In genomic region chr5:36711863-36712262, GRCm38 (mm10) we compare ENCODE assay signal across 1 mouse cellular context.
TF ChIP-seq lines count a peak whose summit lies in the region.

No protein-coding gene starts in this region.

TF ChIP-seq in MEL, 35 proteins besides CTCF, POLR2A, EP300 and RAD21 (continued from another document):
- TF ChIP-seq E2F4 (IDR thresholded peaks at IDR 0.05; ENCODE audit: borderline replicate concordance, low read depth, low read length) (no peak), RCOR1 (IDR thresholded peaks at IDR 0.05; ENCODE audit: low read depth, low read length) (peak; percentile 81; the same call in 1 of the 2 replicates), ZKSCAN1 (IDR thresholded peaks at IDR 0.05; ENCODE audit: low read depth, low read length) (no peak), HCFC1 (IDR thresholded peaks at IDR 0.05; ENCODE audit: low read depth, low read length) (peak; percentile 54), TAL1 (IDR thresholded peaks at IDR 0.05; ENCODE audit: low read length) (peak; percentile 53), MAX (IDR thresholded peaks at IDR 0.05; ENCODE audit: low read length) (peak; percentile 56; the same call in 1 of the 2 replicates), ETS1 (IDR thresholded peaks at IDR 0.05; ENCODE audit: low read depth, low read length) (peak; percentile 28; the same call in 1 of the 2 replicates), SIN3A (IDR thresholded peaks at IDR 0.05; ENCODE audit: low read length) (peak; percentile 62), NELFE (IDR thresholded peaks at IDR 0.05; ENCODE audit: low read depth, low read length) (no peak), ELF1 (IDR thresholded peaks at IDR 0.05; ENCODE audit: low read depth, low read length) (peak; percentile 66), UBTF (IDR thresholded peaks at IDR 0.05; ENCODE audit: borderline replicate concordance, insufficient read depth, low read depth, low read length) (no peak), ZC3H11A (IDR thresholded peaks at IDR 0.05; ENCODE audit: low read depth, low read length) (no peak), NRF1 (IDR thresholded peaks at IDR 0.05; ENCODE audit: insufficient read depth, low read depth, low read length, poor library complexity, severe bottlenecking) (no peak), USF1 (IDR thresholded peaks at IDR 0.05; ENCODE audit: low read depth, low read length) (0 out of 2 replicates have a peak, but pooled peaks have one; percentile 47), GATA1 (IDR thresholded peaks at IDR 0.05; ENCODE audit: low read depth, low read length) (no peak)
